Mouse (Mus musculus): Measurements from ENCODE around the gene Kcnj10. TPM values are rescaled to one million over a fixed set of nuclear protein-coding genes. Genes with fewer than 3 reads are reported as not detected.

Gene Kcnj10
- polyA plus RNA-seq, 1 experiment = 7.3 TPM

GRCm38 (mm10) chr1:172299528-172299927 lies 41.5 kb upstream of the Kcnj10 start:
- H3K27me3 ChIP-seq (ENCODE audit: control insufficient read depth, insufficient read depth, low read length) = no peaks in the 10 kb centered on the region
- DNase-seq (ENCODE audit: low read depth in 1 of 2, low spot score in 2 of 2) = no peak
- 84% methylated on average over 7 of the region's 7 CpGs for WGBS
- H3K27ac ChIP-seq (ENCODE audit: insufficient read depth, low read length) = no peak overlapping the region
- no peak overlapping the region for H3K4me3 ChIP-seq (ENCODE audit: extremely low read depth, insufficient read depth, insufficient read length)
- no peaks in the 10 kb centered on the region for H3K4me1 ChIP-seq (ENCODE audit: control insufficient read depth, insufficient read depth, insufficient read length)
- TF ChIP-seq POLR2A (IDR thresholded peaks at IDR 0.05; ENCODE audit: low read depth, low read length) (no peak), CTCF (IDR thresholded peaks at IDR 0.05; ENCODE audit: extremely low read depth, insufficient read depth, insufficient read length, insufficient replicate concordance) (no peak)
- no peaks in the 10 kb centered on the region for H3K36me3 ChIP-seq (ENCODE audit: control insufficient read depth, insufficient read depth, low read length)

- Histone ChIP-seq H3K4me1 (ENCODE audit: control insufficient read depth, insufficient read depth, insufficient read length) (no peaks in the 10 kb centered on the region), H3K36me3 (ENCODE audit: control insufficient read depth, insufficient read depth, low read length) (no peaks in the 10 kb centered on the region), H3K4me3 (ENCODE audit: extremely low read depth, insufficient read depth, insufficient read length) (no peak overlapping the region), H3K27me3 (ENCODE audit: control insufficient read depth, insufficient read depth, low read length) (no peaks in the 10 kb centered on the region), H3K27ac (ENCODE audit: insufficient read depth, low read length) (no peak overlapping the region)
- WGBS = 68% methylated on average over 5 of the region's 5 CpGs
- TF ChIP-seq POLR2A (IDR thresholded peaks at IDR 0.05; ENCODE audit: low read depth, low read length) = no peak
- TF ChIP-seq CTCF (IDR thresholded peaks at IDR 0.05; ENCODE audit: extremely low read depth, insufficient read depth, insufficient read length, insufficient replicate concordance) = no peak
- no peak for DNase-seq (ENCODE audit: low read depth in 1 of 2, low spot score in 2 of 2)
These were observed 40.8 kb upstream of the Kcnj10 start for GRCm38 (mm10) chr1:172300247-172300646.

GRCm38 (mm10) chr1:172301180-172301579 lies 39.8 kb upstream of the Kcnj10 start:
- no peaks in the 10 kb centered on the region for H3K27me3 ChIP-seq (ENCODE audit: control insufficient read depth, insufficient read depth, low read length)
- no peak overlapping the region for H3K4me3 ChIP-seq (ENCODE audit: extremely low read depth, insufficient read depth, insufficient read length)
- peaks cover 4% of the 10 kb centered on the region; the same call in 1 of the 2 replicates for H3K4me1 ChIP-seq (ENCODE audit: control insufficient read depth, insufficient read depth, insufficient read length)
- no peaks in the 10 kb centered on the region for H3K36me3 ChIP-seq (ENCODE audit: control insufficient read depth, insufficient read depth, low read length)
- no peak overlapping the region for H3K27ac ChIP-seq (ENCODE audit: insufficient read depth, low read length)
- TF ChIP-seq POLR2A (IDR thresholded peaks at IDR 0.05; ENCODE audit: low read depth, low read length) (no peak), CTCF (IDR thresholded peaks at IDR 0.05; ENCODE audit: extremely low read depth, insufficient read depth, insufficient read length, insufficient replicate concordance) (no peak)
- WGBS = 80% methylated on average over 12 of the region's 12 CpGs
- DNase-seq (ENCODE audit: low read depth in 1 of 2, low spot score in 2 of 2) = no peak

GRCm38 (mm10) chr1:172302311-172302710 lies 38.7 kb upstream of the Kcnj10 start:
- no peak for DNase-seq (ENCODE audit: low read depth in 1 of 2, low spot score in 2 of 2)
- Histone ChIP-seq H3K4me3 (ENCODE audit: extremely low read depth, insufficient read depth, insufficient read length) (no peak overlapping the region), H3K27ac (ENCODE audit: insufficient read depth, low read length) (no peak overlapping the region), H3K36me3 (ENCODE audit: control insufficient read depth, insufficient read depth, low read length) (no peaks in the 10 kb centered on the region), H3K27me3 (ENCODE audit: control insufficient read depth, insufficient read depth, low read length) (no peaks in the 10 kb centered on the region), H3K4me1 (ENCODE audit: control insufficient read depth, insufficient read depth, insufficient read length) (peaks cover 7% of the 10 kb centered on the region; the same call in 1 of the 2 replicates)
- TF ChIP-seq POLR2A (IDR thresholded peaks at IDR 0.05; ENCODE audit: low read depth, low read length) (no peak), CTCF (IDR thresholded peaks at IDR 0.05; ENCODE audit: extremely low read depth, insufficient read depth, insufficient read length, insufficient replicate concordance) (no peak)
- 46% methylated on average over 3 of the region's 3 CpGs for WGBS

- Histone ChIP-seq H3K27me3 (ENCODE audit: control insufficient read depth, insufficient read depth, low read length) (no peaks in the 10 kb centered on the region), H3K4me3 (ENCODE audit: extremely low read depth, insufficient read depth, insufficient read length) (no peak overlapping the region), H3K4me1 (ENCODE audit: control insufficient read depth, insufficient read depth, insufficient read length) (peaks cover 7% of the 10 kb centered on the region; the same call in 1 of the 2 replicates), H3K27ac (ENCODE audit: insufficient read depth, low read length) (no peak overlapping the region), H3K36me3 (ENCODE audit: control insufficient read depth, insufficient read depth, low read length) (no peaks in the 10 kb centered on the region)
- WGBS = 58% methylated on average over 6 of the region's 6 CpGs
- DNase-seq (ENCODE audit: low read depth in 1 of 2, low spot score in 2 of 2) = no peak
- TF ChIP-seq CTCF (IDR thresholded peaks at IDR 0.05; ENCODE audit: extremely low read depth, insufficient read depth, insufficient read length, insufficient replicate concordance) (no peak), POLR2A (IDR thresholded peaks at IDR 0.05; ENCODE audit: low read depth, low read length) (no peak)
These were observed 38.2 kb upstream of the Kcnj10 start for GRCm38 (mm10) chr1:172302851-172303250.

GRCm38 (mm10) chr1:172304443-172304842 lies 36.6 kb upstream of the Kcnj10 start:
- TF ChIP-seq POLR2A (IDR thresholded peaks at IDR 0.05; ENCODE audit: low read depth, low read length) (no peak), CTCF (IDR thresholded peaks at IDR 0.05; ENCODE audit: extremely low read depth, insufficient read depth, insufficient read length, insufficient replicate concordance) (no peak)
- no peak overlapping the region for H3K27ac ChIP-seq (ENCODE audit: insufficient read depth, low read length)
- no peak for DNase-seq (ENCODE audit: low read depth in 1 of 2, low spot score in 2 of 2)
- no peak overlapping the region for H3K4me3 ChIP-seq (ENCODE audit: extremely low read depth, insufficient read depth, insufficient read length)
- H3K36me3 ChIP-seq (ENCODE audit: control insufficient read depth, insufficient read depth, low read length) = no peaks in the 10 kb centered on the region
- H3K4me1 ChIP-seq (ENCODE audit: control insufficient read depth, insufficient read depth, insufficient read length) = peaks cover 7% of the 10 kb centered on the region; the same call in 1 of the 2 replicates
- WGBS = 70% methylated on average over 6 of the region's 6 CpGs
- H3K27me3 ChIP-seq (ENCODE audit: control insufficient read depth, insufficient read depth, low read length) = no peaks in the 10 kb centered on the region

GRCm38 (mm10) chr1:172305153-172305552 lies 35.9 kb upstream of the Kcnj10 start:
- Histone ChIP-seq H3K27me3 (ENCODE audit: control insufficient read depth, insufficient read depth, low read length) (no peaks in the 10 kb centered on the region), H3K36me3 (ENCODE audit: control insufficient read depth, insufficient read depth, low read length) (no peaks in the 10 kb centered on the region), H3K27ac (ENCODE audit: insufficient read depth, low read length) (no peak overlapping the region), H3K4me1 (ENCODE audit: control insufficient read depth, insufficient read depth, insufficient read length) (peaks cover 10% of the 10 kb centered on the region; the same call in 1 of the 2 replicates), H3K4me3 (ENCODE audit: extremely low read depth, insufficient read depth, insufficient read length) (no peak overlapping the region)
- no peak for DNase-seq (ENCODE audit: low read depth in 1 of 2, low spot score in 2 of 2)
- TF ChIP-seq POLR2A (IDR thresholded peaks at IDR 0.05; ENCODE audit: low read depth, low read length) (no peak), CTCF (IDR thresholded peaks at IDR 0.05; ENCODE audit: extremely low read depth, insufficient read depth, insufficient read length, insufficient replicate concordance) (no peak)
- WGBS = 58% methylated on average over 2 of the region's 2 CpGs

Measured in spleen, adult 2 months (tissue).